Mouse (Mus musculus): ENCODE data around the gene Kcnj16.

The Kcnj16 gene

DNA sequence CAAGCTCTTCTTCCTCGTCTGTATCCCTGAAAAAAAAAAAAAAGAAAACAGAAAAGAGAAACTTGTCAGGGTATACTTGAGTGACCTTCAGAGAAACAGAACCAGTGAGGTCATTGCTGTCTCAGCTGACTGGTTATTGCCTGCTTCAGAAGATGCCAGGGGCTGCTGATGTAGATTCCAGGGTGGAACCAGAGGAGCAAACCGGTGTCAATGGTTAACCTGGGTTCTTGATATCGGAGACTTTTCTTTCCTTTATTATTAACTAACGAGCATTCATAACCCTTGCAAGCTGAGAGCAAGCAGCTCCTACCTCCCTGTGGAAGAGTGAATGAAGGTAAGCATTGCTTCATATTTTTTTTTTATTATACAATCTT, at the start of gene Kcnj16:
Gene Kcnj16 (plus strand): TSS at position 272 of the 374 bp plus-strand sequence.
- peak; percentile 76 to 94 for DNase-seq

DNA sequence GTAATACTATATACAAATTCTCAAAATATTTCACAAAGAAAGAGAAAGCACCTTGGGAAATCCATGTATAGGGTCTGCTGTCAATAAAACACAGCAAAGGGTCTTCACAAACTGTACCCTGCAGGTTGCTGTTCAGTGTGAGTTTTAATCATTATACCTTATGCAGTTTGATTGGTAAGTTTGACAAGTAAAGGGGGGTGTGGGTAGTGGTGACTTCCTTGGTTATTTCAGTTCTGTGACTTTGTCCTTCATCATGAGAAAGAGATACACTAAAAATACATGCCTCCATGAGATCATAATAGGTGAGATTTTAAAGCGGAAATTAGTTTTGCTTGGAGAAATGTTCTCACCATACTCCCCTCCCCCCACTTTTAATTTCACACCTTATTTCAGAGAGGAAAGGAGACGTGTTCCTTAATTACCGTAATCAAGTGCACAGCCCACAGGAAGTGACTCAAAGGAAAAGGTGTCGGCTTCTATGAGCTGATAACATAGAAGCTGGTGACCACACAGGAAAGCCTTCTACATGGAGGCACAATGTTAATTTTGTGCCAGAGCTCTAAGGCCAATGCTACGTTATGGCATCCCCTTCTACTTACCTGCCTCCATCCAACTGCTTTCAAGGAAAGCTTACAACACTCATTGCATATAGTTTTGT, 48.9 kb upstream of the Kcnj16 start:
- DNase-seq, result no peak

DNA sequence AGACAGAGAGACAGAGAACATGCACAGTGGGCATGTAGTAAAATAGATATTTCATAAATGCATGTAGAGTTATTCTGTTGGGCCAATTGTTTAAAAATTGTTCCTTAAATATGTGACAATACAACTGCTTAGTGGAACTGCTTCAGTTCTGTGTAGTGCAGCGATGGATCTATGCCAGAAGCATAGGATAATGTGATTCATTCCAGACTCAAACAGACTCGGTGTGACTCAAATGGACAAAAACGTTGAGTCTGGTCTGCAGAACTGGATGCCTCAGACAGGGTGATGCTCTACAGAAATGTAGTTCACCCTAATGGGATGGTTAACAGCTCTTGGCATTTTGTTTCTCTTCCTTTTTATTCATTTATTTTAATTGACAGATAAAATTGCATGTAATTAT, 32.1 kb upstream of the Kcnj16 start:
- DNase-seq, result no peak

DNA sequence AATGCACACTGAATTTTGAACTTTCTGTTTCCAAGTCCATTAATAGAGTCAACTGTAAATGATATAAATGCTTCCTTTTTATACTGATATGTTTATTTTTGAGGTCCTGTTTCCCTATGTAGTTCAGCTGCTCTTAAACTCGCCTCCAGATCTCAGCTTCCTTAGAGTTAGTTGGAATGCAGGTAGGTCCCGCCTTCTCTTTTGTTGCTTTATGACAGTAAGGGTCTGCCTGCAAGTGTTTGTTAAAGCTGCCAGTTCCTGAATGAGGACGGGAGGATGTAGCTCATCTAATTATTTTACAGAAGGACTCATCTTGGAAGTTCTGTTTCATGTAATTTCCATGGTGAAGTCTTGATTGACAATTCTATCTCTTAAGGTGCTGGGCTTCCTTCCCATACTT, 25.6 kb upstream of the Kcnj16 start:
- DNase-seq, result no peak

DNA sequence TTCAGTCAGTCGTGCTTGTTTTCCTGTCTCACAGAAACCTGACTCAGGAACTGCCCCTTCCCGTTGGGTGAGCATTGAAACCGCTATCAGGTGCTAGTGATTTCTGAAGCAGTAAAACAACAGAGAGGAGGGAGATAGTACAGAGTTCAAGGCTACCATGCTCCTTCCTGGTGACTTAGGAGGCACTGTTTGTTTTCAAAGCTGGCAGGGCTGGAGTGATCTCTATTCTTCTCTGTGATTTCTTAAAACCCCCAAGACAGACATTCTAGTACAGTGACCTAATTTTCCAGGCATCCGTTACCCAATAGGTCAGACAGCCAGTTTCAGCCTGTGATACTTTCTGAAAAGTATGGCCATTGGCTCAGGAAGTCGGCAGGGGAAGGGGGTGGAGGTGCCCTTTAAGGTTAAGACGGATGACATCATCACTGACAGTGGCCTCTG, 25.1 kb upstream of the Kcnj16 start:
- DNase-seq, result peak in 1 of 2 experiments; percentile 14

DNA sequence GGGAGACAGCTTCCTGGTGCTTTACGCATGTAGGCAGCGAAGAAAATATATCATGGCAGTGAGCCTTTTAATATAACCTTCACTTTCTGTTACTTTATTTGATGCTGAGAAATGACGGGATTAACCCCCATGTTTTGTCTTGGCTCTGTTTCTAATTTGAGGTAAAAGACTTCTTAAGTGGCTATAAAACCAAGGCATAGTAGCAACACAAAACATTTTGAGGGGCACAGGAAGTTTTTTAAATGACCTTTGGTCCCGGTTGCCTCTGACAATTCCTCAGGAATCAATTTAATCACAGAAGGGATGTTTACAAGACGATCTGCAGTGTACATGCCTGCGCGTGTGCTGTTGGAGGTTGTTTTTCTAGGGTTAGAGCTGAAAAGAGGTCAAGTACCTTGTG, 11.2 kb upstream of the Kcnj16 start:
- DNase-seq, result peak in 1 of 2 experiments; percentile 42

DNA sequence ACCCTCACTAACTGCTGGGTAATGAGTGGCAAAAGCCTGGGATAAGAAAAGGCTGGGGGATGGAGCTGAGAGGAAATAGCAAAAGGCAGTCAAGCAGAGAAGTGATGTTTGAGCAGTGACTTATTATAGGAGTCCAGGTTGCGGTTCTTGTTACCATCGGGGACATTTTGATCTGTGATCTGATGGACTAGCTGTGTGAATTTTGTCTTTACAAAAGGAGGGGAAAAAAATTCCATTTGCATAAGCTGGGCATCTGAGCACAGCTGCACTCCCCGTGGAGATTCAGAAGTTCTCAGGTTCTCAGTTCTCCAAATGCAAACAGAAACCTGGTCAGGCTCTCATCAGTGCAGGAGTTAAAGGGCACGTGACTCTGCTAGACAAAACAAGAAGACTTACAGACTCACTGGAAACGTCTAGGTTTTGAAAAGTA, 6.2 kb upstream of the Kcnj16 start:
- peak; percentile 43 to 80 for DNase-seq

DNA sequence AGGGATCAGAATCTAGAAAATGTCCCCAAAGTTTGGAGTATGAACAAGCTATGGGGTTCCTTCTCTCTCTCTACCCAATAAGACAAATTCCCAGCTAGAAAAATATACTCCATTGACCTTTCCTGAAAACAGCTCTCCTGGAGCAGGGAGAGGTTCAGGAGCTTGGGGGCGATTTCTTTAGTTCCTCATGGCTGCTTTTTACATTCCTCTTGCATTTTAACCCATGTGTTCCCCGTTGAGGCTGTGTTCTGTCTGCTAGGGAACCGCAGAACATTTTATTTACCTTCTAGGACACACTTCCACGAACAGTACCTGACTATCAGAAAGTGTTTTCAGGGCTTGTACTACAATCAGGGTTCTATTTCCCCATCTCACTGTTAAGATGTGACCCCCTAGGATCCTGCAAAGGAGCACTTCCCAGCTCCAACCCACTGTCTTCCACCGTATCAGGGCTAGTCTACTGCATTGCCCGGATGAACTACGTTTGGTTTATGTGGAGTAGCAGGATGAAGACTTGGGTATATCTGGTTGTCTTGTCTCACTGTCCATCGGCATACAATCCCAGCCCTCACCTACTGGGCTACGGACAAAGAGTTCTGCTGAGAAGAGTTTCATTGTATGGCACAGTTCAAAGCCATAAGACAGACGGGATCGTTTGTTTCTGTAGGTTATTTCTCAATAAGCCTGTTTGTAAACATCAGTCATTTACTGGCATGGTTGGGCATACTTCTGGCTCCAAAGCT, 643 bp upstream of the Kcnj16 start:
- DNase-seq, result peak; percentile 20 to 23

DNA sequence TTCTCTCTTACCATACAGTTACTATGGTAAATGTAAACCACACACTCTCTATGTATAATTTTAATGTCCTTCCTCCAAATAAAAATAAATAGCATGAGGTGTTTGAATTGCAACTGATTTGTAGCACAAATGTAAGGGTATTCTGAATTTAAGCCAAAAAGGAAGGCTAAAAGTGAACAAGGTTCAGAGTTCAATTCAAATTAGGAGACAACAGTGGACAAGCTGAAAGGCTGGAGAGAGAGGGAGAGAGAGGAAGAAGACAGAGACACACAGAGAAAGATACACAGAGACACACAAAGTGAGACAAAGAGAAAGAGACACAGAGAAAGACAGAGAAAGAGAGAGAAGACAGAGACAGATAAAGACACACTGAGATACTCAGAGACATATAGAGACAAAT, 1.1 kb downstream of the Kcnj16 start:
- DNase-seq, result peak in 1 of 2 experiments; percentile 22

DNA sequence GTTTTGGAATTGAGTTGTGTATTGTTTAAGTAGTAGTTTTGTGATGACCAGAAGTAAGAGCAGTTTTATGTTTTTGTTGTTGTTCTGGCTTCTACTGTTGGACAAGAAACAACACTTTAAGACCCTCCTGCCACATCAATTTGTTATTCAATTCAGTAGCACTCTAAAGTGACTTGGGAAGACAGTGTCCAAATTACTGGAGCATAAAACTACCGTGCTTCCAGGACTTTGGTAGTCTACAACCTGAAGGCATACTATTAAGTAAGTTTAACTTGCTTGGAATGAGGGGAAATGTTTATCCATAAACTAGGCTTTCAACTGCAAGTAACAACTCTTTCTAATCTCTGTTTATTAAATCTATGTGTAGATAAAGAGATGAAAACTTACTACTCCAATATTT, 17.7 kb downstream of the Kcnj16 start:
- peak in 1 of 2 experiments; percentile 56 for DNase-seq

DNA sequence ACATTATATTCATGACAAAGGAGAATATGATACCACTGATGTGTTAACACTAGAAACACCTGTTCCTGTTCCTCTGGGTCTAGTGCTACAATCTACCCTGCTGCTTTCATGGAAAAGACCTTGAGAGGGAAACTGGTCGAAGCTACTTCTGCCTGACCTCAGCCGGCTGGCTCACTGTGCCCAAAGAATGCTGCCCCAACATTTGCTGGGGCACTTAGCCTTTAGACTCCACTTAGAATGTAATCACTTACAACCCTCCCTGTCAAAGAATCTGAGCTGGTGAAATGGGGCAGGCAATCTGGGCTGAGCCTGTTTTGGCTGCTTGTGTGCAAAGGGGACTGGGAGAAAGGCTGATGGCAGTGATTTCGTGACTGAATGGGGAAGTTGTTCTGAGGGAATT, 18.1 kb downstream of the Kcnj16 start:
- DNase-seq, result peak; percentile 73 to 81

DNA sequence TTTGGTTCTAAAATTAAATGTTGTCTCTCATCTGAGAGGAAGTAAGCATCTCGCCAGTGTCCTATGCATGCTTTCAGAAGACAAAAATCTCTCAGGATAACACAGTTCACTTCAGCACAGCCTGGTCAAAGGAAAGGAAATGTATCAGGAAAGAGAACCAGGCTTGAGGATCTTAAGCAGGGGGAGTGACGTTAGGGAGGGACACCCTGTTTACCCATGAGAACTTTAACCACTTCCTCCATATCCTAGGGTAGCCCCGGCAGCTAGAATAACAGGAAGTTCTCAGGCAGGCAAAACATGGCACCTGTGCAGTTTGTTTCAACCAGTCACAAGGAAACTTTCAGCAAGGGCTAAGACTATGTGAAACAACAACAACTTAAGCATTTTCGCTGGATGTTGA, 25.8 kb downstream of the Kcnj16 start:
- no peak for DNase-seq

DNA sequence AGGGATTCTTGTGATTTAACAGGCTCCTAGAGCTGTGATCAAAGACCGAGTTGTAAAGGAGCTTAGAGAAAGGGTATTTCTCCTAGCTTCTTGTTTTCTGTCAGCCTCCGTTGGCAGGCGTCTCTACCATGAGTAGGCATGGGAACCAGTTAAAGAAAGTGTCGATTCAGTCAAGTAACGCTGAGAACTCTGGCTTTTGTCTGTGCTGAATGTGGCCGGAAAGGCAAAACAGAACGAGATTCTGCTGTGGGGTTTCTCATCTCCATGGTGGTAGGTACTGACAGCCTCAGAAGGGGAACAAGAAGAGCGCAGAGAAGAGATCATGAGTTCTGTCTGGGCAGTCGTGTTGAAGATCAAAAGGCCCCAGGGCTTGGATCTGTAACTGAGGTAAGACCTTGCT, 29.4 kb downstream of the Kcnj16 start:
- DNase-seq, result no peak

DNA sequence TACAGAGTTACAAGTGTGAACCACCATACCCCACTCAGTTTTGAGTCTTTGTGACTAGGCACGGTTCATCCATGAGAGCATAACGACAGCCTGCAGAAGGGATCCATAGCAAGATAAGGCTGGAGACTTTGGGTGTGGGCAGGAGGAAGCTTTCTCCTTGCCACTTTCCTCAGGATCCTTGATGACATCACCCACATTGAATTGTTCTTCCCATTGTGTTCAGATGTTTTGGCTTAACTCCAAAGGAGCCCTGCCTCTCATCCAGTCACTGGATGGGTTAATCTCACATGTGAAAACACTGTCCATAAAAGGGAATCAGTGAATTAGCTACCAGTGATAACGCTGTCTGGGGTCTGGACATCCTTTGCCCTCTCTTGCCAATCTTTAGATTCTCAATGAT, 37.3 kb downstream of the Kcnj16 start:
- DNase-seq, result no peak

DNA sequence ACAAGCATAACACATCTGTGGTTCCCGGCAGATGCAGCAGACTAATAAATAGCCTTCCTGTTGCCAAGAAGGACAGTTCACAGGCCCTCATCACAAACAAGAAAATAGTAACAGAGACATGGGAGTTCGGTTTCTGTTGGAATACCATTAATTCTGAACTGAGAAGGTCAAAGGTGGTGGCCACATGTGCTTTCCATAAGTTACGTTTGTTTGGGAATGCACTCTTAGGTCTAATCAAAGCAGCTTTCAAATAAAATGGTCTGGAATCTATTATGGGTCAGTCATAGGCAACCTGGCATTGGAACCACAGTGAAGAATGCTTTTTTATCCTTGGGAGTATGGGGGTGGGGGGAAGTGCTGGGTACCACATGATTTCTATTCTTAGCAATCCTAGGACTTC, 41.6 kb downstream of the Kcnj16 start:
- DNase-seq, result no peak

DNA sequence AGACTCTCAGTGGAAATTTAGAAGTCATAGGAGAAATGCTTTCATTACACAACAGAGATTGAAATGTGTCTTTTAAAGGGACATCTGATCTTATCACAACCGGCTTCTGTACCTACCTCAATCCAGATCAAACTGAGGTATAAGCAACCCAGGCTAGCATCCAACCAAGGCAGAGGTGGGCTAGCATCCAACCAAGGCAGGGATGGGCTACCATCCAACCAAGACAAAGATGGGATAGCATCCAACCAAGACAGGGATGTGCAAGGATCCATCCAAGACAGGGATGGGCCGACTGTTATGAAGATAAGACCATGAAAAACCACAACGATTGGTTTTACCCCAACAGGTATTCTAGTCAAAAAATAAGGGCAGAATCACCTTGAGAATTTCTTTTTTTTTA, 48.4 kb downstream of the Kcnj16 start:
- DNase-seq, result no peak

DNA sequence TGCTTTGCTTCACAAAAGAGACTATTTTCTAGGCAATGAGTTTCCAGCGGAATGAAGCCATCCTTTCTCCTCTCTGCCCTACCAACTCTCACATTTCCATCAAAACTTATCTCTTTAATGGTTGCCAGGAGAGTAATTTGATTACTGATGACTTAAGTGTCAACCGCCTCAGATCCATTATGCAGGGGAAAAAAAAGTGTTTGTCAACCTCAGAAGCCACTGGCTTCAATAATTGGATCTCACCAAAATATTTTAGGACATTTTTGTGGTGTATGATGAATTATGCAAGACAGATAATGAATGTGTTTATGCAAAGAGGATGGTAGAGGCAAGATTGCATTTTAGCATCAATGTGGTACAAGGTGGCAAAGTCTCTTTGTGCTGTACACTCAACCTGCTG, 52.4 kb downstream of the Kcnj16 start:
- DNase-seq, result no peak

DNA sequence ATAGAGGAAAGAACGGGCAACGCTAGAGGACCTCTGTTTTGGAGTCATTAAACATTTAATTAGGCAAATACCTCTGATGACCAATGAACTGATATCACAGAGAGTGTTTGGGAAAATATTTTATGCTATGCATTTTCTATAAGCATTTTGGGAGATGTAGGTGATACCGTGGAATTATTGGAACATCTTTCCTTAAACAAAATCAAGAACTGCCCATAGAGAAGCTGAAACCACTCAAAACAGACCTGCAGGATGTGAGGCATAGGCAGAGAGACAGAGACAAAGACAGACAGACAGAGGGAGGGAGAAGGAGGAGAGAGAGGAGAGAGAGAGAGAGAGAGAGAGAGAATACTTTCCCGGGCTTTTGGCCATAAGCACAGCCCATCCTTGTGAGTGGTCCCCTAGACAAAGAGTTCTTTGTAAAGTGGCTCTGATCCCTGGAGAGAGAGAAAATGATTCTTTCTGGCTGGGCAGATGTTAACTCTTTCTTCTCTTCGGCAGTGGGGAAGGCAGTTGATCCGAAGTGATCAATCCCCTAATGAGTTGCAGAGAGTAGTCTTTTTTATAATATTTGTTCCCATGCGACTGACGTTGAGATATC, 54.9 kb downstream of the Kcnj16 start:
- no peak for DNase-seq

DNA sequence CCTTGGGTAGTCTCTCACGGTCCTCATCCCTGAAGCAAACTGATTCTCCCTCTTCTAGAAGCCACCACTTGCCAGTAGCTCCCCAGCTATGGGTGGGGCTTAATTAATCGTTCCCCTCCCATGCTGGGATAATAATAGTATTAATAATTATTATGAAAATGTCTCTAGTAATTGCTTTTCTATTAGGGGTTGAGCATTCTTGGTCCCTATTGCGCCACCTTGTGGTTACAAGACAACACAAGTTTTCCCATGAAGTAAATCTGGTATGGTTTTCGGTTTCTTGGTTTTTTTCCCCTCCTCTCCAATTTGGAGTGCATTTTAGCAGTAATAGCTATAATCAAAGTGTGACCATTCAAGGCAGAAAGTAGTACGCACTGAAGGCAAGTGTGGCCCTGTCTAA, 74.3 kb downstream of the Kcnj16 start:
- peak; percentile 30 to 64 for DNase-seq

DNA sequence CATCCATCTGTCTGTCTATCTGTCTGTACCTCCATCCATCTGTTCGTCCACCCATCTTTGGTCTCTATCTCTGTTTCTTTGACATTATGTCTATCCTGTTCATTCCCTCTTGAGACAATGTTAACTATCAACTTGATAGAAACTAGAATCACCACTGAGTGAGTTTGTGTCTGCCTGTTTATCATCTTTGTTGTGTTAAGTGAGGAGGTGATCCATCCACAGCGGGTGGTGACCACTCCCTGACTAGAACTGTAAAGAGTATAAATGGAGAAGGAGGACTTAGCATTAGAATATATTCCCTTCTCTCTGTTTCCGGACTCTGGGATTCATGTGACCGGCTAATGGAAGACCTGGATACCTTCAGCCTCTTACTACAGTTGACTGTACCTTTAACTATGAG, 75.5 kb downstream of the Kcnj16 start:
- no peak for DNase-seq

DNA sequence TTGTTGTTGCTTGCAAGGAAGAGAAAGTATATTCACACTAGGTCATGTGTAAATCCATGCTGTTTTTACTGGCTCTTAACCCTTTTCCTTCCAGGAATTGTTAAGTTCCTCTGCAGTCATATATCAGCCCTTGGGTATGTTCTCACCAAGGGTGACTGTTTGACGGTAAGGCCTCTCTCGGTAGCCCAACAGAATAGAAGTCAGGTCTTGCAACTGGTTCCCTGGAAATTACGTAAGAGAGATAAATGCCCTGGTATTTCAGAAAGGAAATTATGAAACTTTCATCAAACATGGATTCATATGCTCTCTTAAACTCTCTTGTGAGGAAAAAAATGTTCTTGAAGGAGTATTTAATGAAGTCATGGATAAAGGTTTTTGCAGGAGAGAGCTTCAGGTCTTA, 86.4 kb downstream of the Kcnj16 start:
- DNase-seq, result no peak

DNA sequence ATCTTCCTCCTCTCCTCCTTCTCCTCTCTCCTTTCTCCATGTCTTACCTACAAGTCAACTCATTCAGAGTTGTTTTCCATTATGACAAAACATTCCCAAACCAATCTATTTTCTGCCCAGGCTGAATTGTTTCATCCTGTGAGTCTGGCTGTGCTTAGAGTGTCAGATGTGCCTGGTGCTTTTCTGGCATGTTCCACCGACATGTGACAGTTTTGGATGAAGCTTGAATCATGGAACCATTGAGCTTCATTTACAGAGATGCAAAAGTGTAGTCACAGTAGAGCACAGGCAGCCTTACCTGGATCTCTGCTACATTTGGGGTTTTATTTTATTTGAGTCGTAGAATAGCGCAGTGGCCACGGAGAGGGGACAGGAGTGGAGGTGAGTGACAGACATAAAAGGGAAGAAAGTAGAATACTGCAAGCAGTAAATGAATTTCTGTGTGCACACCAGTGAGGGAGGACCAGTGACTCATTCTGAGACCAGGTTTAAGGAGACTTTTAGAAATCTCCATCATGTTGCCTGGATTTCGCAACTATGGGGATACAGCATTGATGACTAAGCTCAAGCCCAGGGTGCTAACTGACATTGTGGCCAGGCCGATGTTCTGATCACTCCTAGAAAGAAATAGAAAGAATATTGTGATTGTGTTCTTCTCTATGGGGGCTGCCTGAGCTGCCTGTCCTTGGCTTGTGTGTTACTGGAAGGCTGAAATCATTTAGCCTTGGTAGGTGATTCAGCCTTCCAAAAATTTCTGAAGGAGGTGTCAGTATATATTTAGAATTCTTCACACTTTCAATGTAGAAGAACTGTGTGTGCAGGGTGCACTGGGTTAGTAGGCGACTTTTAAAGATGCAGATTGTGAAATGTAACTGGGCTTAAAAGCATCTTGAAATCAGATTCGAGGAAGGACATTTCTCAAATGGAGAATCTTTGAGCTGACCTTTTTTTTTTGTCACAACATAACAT, 87.3 kb downstream of the Kcnj16 start:
- no peak for DNase-seq

DNA sequence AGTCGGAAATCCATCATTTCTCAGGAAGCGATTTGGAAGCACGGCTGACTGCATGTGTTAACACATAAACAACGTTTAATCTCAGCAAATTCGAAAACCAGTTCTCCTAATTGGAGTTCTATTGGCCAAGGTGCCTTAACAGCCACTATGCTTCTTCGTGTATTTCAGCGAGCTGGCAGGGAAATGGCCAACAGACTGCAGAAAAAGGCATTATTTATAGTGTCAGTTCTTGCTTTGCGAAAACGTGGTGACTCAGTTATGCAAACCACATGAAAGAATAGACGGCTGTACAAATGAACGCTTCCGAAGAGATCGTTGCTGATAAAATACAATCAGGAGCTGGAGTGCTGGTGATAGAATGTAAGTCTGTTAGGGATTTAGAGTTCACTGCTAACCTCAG, 88.2 kb downstream of the Kcnj16 start:
- no peak for DNase-seq

Measured in kidney, postnatal 36 days (tissue).